Mouse (Mus musculus) adrenal gland, postnatal 4 days (tissue): Measurements from ENCODE around the gene Axin1. TPM values are rescaled to one million over a fixed set of nuclear protein-coding genes. Genes with fewer than 3 reads are reported as not detected.
"Not testable (repeated sequence)": the region's sequence is repeated elsewhere in the genome, so short reads cannot be mapped to it uniquely, and the experiment has no call there.

Source experiments
- DNase-seq, 2 experiments: peaks; one replicate each; pipeline ENCODE4 v3.0.0; 2021 to 2022; ENCODE audit warnings: low spot score in 2 of 2, mixed read lengths in 2 of 2
- total RNA-seq, 2 experiments: library from RNA; stranded (reverse); gene quantifications; 2 replicates each; pipeline ENCODE4 v1.2.3; 2021

Gene Axin1
- total RNA-seq, 2 experiments from 2014 or later: 51.7 to 57.2 TPM

- no peak for DNase-seq
These were observed 49.1 kb downstream of the Axin1 start for GRCm38 (mm10) chr17:26187592-26187991.

DNA sequence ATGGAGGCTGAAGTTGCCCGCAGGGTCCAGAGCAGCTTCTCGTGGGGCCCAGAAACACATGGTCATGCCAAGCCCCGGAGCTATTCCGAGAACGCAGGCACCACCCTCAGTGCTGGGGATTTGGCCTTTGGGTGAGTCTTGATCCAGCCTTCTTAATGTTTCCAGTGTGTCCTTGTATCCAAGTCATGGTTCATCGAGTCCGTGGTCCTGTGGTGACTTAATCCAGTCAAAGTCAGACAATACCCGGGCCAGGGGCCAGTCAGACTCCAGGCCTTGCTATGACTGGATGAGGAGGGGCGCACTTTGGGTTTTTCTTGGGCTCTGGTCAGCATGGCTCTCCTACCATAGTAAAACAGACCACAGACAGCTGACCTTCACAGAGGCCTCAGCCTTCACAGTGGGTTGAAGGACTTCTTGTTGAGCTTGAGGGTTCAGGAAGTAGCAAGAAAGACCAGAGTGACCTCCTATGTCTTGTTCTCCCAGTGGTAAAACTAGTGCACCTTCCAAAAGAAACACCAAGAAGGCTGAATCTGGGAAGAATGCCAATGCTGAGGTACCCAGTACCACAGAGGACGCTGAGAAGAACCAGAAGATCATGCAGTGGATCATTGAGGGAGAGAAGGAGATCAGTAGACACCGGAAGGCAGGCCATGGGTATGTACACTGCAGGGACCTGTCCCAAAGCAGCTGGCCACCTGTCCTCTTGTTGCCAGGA, 49.8 kb downstream of the Axin1 start:
- no peak for DNase-seq

DNA sequence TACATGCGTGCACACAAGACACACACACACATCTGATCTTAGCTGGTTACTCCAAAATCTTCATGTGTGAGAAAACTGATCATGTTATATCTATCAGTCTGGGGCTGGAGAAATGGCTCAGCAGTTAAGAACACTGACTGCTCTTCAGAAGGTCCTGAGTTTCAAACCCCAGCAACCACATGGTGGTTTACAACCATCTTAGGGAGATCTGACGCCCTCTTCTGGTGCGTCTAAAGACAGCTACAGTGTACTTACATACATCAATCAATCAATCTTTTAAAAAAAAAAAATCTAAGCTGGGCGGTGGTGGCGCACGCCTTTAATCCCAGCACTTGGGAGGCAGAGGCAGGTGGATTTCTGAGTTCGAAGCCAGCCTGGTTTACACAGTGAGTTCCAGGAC, 53.0 kb downstream of the Axin1 start:
- DNase-seq: not testable (repeated sequence)

- no peak for DNase-seq
These were observed 54.1 kb downstream of the Axin1 start for GRCm38 (mm10) chr17:26192481-26193190.

DNA sequence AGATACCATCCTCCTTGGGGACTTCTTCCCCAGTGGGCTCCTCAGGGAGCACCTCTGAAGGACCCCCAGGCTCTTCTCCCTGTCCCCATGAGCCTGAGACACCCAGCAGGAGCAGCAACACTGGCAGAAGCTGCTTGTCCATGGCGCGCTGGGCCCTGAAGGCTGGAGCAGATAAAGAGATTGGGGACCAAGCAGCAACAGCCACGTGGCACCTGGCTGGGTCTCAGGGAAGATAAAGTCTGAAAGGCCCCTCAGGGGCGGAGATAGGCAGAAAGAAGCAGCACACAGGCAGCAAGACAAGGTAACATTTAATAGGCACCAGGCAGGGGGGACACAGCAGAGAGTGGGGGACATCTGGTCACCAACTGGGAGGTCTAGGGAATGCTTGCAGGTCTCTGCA, 60.4 kb downstream of the Axin1 start, which contains the start of gene Pdia2:
Gene Pdia2 (minus strand): TSS at position 196 of the 400 bp plus-strand sequence.
- DNase-seq: no peak

DNA sequence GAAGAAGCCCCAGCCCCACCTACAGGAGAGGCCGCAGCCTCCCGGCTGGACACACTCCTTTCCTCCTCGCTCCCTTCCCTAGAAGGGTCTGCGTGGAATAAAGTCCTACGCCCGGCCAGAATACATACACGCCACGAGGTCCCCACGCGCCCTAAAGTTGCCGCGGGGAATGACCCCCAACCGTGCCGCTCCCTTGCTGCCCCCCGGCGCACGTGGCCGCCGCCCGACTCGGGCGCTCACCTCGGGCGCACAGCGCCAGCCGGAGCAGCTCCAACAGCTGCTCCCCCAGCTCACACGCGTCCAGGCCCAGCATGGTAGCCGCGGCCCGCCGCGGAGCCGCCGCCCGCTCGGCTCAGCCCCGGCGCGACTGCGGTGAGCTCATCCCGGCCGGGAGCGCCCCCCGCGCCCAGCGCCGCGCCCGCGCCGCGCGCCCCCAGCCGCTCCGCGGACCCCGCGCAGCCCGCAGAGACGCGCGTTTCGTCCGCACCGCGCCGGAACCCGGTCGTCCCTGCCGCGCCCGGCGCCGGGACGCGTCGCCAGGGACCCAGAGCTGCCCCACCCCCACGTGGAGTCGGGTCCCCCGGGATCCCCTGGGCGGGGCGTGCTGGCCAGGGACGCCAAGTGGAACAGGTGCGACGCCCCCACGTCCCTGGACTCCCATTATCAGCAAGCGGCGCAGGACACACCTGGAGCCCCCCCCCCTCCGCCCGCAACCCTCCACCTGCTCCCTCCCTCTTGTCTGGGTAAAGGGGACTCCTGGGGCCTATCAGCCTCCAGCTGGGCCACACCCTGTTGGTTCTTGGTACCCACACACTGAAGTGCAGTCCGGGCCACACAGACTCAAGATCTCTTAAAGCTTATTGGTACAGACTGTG, 62.6 kb downstream of the Axin1 start:
- DNase-seq: no peak

DNA sequence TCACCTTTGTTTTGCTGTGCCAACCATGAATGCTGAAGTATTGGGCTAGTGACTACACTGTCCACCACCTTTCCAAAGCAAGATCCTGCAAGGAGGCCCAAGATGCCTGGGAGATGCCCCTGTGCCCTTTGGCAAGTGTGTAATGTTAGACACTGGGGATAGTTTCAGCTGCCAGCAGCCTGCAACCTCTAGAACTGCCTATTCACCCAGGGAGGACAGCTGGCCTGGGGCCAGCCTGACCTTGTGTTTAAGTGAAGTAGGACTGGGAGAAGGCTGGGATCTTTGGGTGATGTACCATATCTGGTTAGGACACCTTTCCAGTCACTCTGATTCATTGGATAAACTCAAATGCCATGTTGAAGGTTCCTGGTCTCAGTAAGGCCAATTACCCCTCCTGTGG, 63.5 kb downstream of the Axin1 start:
- no peak for DNase-seq

DNA sequence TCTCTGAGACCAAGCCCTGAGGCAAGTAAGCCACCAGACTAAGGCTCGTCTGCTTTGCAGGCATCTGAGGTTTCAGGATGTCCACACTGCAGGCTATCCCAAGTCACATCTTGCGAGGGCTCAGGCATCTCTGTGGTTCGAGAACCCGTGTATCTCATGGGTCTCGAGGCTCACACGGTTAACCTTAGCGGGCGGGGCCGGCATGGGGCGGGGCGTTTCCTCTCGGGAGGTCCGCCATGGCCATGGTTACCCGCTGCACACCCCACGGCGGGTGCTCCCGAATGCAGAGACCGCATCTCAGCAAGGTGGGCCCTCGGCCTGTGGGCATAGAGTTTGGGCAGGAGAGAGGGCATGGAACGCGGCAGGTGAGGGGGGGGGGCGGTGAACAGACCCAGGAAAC, 64.2 kb downstream of the Axin1 start, which contains the start of gene Rgs11:
Gene Rgs11 (plus strand): TSS at position 215 of the 400 bp plus-strand sequence.
- DNase-seq: no peak

GRCm38 (mm10) chr17:26203321-26203811, 64.9 kb downstream of the Axin1 start:
- no peak for DNase-seq

- DNase-seq: no peak
These were observed 66.3 kb downstream of the Axin1 start for GRCm38 (mm10) chr17:26204766-26205165.

DNA sequence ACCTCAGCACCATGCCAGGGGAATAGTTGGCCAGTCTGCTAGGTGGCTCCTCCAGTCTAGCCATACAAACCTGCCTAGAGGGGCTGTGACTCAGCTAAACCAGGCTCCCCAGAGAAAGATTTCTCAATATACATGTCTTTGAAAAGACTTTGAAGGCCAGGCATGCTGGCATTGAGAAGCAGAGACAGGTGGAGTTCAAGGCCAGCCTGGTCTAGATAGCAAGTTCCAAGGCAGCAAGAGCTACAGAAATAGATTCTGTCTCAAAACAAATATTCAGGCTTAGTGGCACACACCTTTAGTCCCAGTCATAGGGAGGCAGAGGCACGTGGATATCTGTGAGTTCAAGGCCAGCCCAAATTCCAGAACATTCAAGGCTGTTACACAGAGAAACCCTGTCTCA, 67.9 kb downstream of the Axin1 start:
- DNase-seq: no peak

DNA sequence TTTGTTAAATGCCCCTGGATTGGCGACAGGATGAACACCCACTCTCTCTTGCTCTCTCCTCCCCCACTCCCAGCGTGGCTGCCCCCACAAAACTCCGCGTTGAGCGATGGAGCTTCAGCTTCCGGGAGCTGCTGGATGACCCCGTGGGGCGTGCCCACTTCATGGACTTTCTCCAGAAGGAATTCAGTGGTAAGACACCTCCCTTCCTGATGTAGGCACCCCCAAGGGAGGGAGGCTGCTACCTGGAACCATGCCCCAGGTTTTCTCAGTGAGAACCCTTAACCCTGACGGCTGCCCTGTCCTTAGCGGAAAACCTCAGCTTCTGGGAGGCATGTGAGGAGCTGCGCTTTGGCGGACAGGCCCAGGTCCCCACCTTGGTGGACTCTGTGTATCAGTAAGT, 69.2 kb downstream of the Axin1 start, which contains the start of gene Arhgdig:
Gene Arhgdig (minus strand): TSS at position 101 of the 400 bp plus-strand sequence.
- no peak for DNase-seq

DNA sequence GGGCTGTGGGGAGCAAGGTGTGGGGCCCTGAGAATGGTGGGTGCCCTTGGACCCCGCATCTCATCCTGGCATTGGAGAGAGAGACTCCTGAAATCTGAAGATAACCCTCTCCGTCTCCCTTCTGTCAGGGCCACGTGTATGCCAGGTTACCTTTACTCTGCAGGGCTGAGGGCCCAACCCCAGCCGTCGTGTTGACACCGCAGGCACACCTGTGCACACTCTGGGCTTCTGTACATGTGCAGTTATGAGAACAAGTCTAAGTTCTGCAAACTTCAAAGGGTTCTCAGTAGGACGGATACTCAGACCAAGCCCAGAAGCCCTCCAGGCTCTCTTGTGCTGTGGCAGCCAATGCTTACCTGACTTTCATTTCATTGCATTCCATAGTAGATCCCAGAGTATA, 73.8 kb downstream of the Axin1 start:
- no peak for DNase-seq

DNA sequence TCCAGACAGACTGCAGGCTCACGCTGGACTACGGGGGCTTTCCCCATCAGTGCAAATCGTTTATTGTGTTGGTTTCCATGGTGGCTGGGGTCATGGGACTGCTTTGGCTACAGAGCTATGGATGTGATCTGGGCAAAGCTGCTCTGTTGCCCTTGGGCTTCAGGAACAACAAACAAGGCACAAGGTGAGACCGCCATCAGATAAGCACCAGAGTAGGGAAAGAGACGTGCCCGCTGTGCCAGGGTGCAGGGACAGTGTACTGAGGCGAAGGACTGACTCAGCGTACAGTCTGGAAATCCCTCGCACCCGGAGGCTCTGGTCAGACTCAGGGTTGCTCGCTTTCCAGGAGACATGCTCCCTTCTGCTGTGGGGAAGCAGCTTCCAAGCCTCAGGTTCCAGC, 74.2 kb downstream of the Axin1 start:
- DNase-seq: no peak

- DNase-seq: no peak
These were observed 83.0 kb downstream of the Axin1 start for GRCm38 (mm10) chr17:26221508-26221907.

- DNase-seq: no peak
These were observed 86.7 kb downstream of the Axin1 start for GRCm38 (mm10) chr17:26225150-26225549.

GRCm38 (mm10) chr17:26229776-26230175, 91.3 kb downstream of the Axin1 start:
- DNase-seq: no peak

GRCm38 (mm10) chr17:26231156-26231555, 92.7 kb downstream of the Axin1 start:
- DNase-seq: no peak

- no peak for DNase-seq
These were observed 94.4 kb downstream of the Axin1 start for GRCm38 (mm10) chr17:26232863-26233262.

DNA sequence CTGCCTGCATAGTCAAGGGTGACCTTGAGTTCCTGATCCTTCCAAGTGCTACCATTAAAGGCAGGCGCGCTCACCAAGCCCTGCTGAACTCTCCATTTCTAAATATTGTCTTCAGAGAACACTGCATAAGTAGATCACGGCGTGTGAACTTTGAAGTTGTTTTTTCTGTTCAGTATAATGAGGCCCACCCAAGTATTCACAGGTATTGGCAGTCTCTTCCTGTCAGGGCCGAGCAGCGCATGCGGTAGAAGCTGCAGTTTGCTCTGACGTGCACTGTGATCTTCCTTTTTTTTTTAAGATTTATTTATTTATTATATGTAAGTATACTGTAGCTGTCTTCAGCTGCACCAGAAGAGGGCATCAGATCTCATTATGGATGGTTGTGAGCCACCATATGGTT, 95.9 kb downstream of the Axin1 start:
- no peak for DNase-seq

GRCm38 (mm10) chr17:26235077-26235815, 96.8 kb downstream of the Axin1 start:
- DNase-seq: no peak
